Mouse (Mus musculus) adrenal gland, adult 18-20 months (tissue): ENCODE measurements at regions not wholly inside any gene's neighbourhood (a gene's known extent, or its start where the extent isn't known, plus 50 kb on each side); places are given as distances from the start of the nearest gene placed in this dataset.

Experiments used
- DNase-seq, 2 experiments: peaks; one replicate each; pipeline ENCODE4 v3.0.0; 2021 to 2022; ENCODE audit warnings: low spot score in 2 of 2

GRCm38 (mm10) chr9:115361191-115361590 is 51.0 kb upstream of the Stt3b start:
- no peak for DNase-seq

GRCm38 (mm10) chr9:115361881-115362280 is 51.7 kb upstream of the Stt3b start:
- no peak for DNase-seq

GRCm38 (mm10) chr9:115362486-115362885 is 52.3 kb upstream of the Stt3b start:
- DNase-seq, result no peak

- no peak for DNase-seq
Observed at GRCm38 (mm10) chr9:115364919-115365861, 55.0 kb upstream of the Stt3b start.

GRCm38 (mm10) chr9:115367808-115368207 is 57.6 kb upstream of the Stt3b start:
- no peak for DNase-seq

GRCm38 (mm10) chr9:115380276-115380675 is 70.1 kb upstream of the Stt3b start:
- DNase-seq, result no peak

GRCm38 (mm10) chr9:115382824-115383475 is 72.7 kb upstream of the Stt3b start:
- no peak for DNase-seq

GRCm38 (mm10) chr9:115383935-115384334 is 73.7 kb upstream of the Stt3b start:
- no peak for DNase-seq

- DNase-seq, result no peak
Observed at GRCm38 (mm10) chr9:115384345-115384744, 74.1 kb upstream of the Stt3b start.

- DNase-seq, result no peak
Observed at GRCm38 (mm10) chr9:115387471-115388360, 77.5 kb upstream of the Stt3b start.

- DNase-seq, result no peak
Observed at GRCm38 (mm10) chr9:115388361-115388759, 78.1 kb upstream of the Stt3b start.

- DNase-seq, result no peak
Observed at GRCm38 (mm10) chr9:115389082-115389481, 78.9 kb upstream of the Stt3b start.

GRCm38 (mm10) chr9:115390880-115391281 is 80.7 kb upstream of the Stt3b start:
- DNase-seq, result peak; percentile 70

GRCm38 (mm10) chr9:115395511-115395910 is 85.3 kb upstream of the Stt3b start:
- no peak for DNase-seq

- no peak for DNase-seq
Observed at GRCm38 (mm10) chr9:115400461-115400860, 90.2 kb upstream of the Stt3b start.

GRCm38 (mm10) chr9:115401405-115402151 is 91.4 kb upstream of the Stt3b start:
- DNase-seq, result no peak

GRCm38 (mm10) chr9:115402661-115403060 is 92.4 kb upstream of the Stt3b start:
- no peak for DNase-seq

- no peak for DNase-seq
Observed at GRCm38 (mm10) chr9:115403354-115403968, 93.2 kb upstream of the Stt3b start.

GRCm38 (mm10) chr9:115407901-115408470 is 97.8 kb upstream of the Stt3b start:
- peak in 1 of 2 experiments; percentile 13 for DNase-seq

- DNase-seq, result no peak
Observed at GRCm38 (mm10) chr9:115408886-115409285, 98.7 kb upstream of the Stt3b start.
